Mouse (Mus musculus) forebrain, embryonic 15.5 days (tissue): Measurements from ENCODE around the gene Olfr18. TPM values are rescaled to one million over a fixed set of nuclear protein-coding genes. Genes with fewer than 3 reads are reported as not detected.
A peak's percentile ranks its signal among the peaks of the same experiment; 100 is the strongest.
"Not testable (repeated sequence)": the region's sequence is repeated elsewhere in the genome, so short reads cannot be mapped to it uniquely, and the experiment has no call there.

ENCODE experiments used
- ATAC-seq: fragments of 200-750 bp; cut with Nextera tagmentation; replicated peaks from 2 replicates; pipeline ENCODE4 v1.8.0; 2017; ENCODE audit warnings: mild to moderate bottlenecking, moderate TSS enrichment, moderate library complexity
- H3K27ac ChIP-seq: fragments of 300-500 bp; sonication (generic); replicated peaks from 2 replicates; pipeline ENCODE4 v1.5.1; 2015; ENCODE audit warnings: mild to moderate bottlenecking, inconsistent platforms
- H3K27me3 ChIP-seq: fragments of 300-500 bp; sonication (generic); 2 replicates; pipeline ENCODE4 v1.6.1; 2015; ENCODE audit warnings: inconsistent platforms
- H3K36me3 ChIP-seq: fragments of 300-500 bp; sonication (generic); 2 replicates; pipeline ENCODE4 v1.6.1; 2015; ENCODE audit warnings: mild to moderate bottlenecking, inconsistent platforms
- H3K4me1 ChIP-seq: fragments of 300-500 bp; sonication (generic); 2 replicates; pipeline ENCODE4 v1.6.1; 2015; ENCODE audit warnings: inconsistent platforms
- H3K4me2 ChIP-seq: fragments of 300-500 bp; sonication (generic); replicated peaks from 2 replicates; pipeline ENCODE4 v1.6.1; 2015; ENCODE audit warnings: mild to moderate bottlenecking, inconsistent platforms
- H3K4me3 ChIP-seq: fragments of 300-500 bp; sonication (generic); 2 replicates; pipeline ENCODE4 v1.5.1; 2015; ENCODE audit warnings: mild to moderate bottlenecking, inconsistent platforms
- H3K9ac ChIP-seq: fragments of 300-500 bp; sonication (generic); replicated peaks from 2 replicates; pipeline ENCODE4 v1.6.1; 2015; ENCODE audit warnings: mild to moderate bottlenecking, inconsistent platforms
- H3K9me3 ChIP-seq: fragments of 300-500 bp; sonication (generic); 2 replicates; pipeline ENCODE4 v1.6.1; 2016; ENCODE audit warnings: inconsistent platforms
- WGBS: fragments of 180-500 bp; shearing (Covaris S2); methylation state at CpG from one replicate; pipeline ENCODE4 v1.1.7; 2015; ENCODE audit warnings: mixed read lengths; 5-methylcytosine and 5-hydroxymethylcytosine counted together
- polyA plus RNA-seq: library from polyadenylated mRNA; unstranded; fragments of >200 nt; fragmentation: Nextera tagmentation; extraction: Ambion mirVana; gene quantifications from 2 replicates; pipeline ENCODE4 v1.2.1, GENCODE M21; 2015

The Olfr18 gene
- polyA plus RNA-seq, result 0.10 TPM in 1 of 2 replicates, not detected in the other

DNA sequence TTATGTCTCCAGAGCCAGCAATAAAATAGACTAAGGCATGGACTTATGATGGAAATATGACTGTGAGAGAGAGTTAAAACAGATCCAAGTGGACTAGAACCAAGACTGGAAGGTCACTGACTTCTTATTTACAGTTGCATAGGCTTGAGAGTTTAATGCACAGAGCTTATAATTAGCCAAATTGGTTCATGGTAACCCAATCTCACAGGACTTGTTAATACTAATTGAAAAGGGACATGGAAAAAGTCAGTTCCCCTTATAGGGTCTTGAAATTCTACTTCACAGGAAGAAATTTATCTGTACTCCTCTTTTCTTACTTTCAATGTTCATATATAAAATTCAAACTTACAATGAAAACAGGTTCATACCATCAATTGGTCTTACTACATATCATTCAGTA, at the start of gene Olfr18:
Olfr18 (minus strand) TSS at position 101 of the 400 bp plus-strand sequence.
- no peak for ATAC-seq
- no peaks in the 10 kb centered on the region for H3K27me3 ChIP-seq

DNA sequence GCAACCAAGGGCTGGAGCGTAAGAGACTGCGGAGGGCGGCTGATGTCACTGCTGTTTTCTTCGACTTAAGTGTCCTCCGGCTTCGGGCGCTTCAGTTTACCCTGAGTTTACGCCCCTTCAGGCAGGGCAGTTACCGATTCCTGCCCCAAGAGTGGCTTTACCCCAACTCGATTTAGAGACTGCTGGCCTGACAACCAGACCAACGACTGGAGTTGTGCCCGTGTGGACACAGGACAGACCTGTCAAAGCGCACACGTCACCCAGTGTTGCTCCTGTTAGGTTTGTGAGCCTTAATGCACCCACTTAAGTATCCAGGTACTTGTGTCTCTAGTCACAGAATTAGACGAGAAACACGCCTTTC, 49.4 kb upstream of the Olfr18 start:
- Histone ChIP-seq H3K4me2 (peak overlapping the region; percentile 71), H3K36me3 (no peaks in the 10 kb centered on the region), H3K27ac (peak overlapping the region; percentile 80), H3K9ac (peak overlapping the region; percentile 76), H3K4me1 (peaks cover 19% of the 10 kb centered on the region), H3K9me3 (no peaks in the 10 kb centered on the region), H3K27me3 (no peaks in the 10 kb centered on the region), H3K4me3 (peak overlapping the region; percentile 81)
- 19% methylated on average over 16 of the region's 16 CpGs for WGBS
- ATAC-seq, result peak; percentile 73

More for the DNA sequence above, at the start of gene Olfr18:
- Histone ChIP-seq H3K4me1 (no peaks in the 10 kb centered on the region), H3K27ac (no peak within 1 kb of the TSS), H3K4me2 (no peak within 1 kb of the TSS), H3K9ac (no peak within 1 kb of the TSS), H3K4me3 (no peak within 1 kb of the TSS), H3K36me3 (no peaks in the 10 kb centered on the region), H3K9me3 (no peaks in the 10 kb centered on the region)

DNA sequence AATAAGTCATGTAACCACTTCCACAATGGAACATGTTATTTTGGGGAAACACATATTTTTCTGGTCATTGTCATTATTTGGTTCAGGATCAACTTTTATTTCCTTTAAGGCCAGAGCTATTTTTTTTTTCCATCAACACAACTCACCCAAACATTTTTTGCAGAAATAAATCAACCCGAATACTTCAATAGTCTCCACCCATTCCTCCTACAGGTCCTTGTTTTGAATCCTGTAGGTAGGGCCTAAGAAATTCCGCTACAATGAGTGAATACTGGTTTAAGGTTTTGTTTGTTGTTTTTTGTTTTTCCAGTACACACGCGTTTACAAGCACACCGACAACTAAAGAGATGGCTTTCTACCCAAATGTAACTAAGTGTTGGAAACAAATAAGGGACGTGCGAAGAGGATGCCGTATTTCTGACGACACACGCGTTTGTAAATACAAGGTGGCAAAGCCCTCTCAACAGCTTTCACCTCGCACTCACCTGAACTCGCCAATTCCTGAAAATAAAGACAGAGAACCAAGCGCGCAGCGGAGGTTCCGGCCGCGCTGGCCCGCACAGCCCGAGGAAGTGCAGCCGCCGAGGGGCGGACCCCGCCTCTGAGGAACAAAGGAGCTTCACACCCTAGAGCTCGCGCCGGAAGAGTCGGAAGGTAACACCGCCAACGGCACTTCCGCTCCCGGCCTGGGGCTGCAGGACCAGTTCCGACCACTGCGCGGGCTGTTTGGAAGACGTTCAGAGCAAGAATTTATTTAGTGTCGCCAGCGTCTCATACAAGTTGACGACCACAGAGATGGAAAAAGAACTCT, 48.8 kb upstream of the Olfr18 start, which contains the start of gene Zfp560:
Zfp560 (minus strand) TSS at position 646 of the 811 bp plus-strand sequence.
- 2% methylated on average over 40 of the region's 40 CpGs for WGBS
- Histone ChIP-seq H3K9me3 (no peaks in the 10 kb centered on the region), H3K27me3 (no peaks in the 10 kb centered on the region), H3K9ac (peak within 1 kb of the TSS; percentile 76), H3K4me1 (peaks cover 19% of the 10 kb centered on the region), H3K27ac (peak within 1 kb of the TSS; percentile 80), H3K36me3 (no peaks in the 10 kb centered on the region), H3K4me2 (peak within 1 kb of the TSS; percentile 71), H3K4me3 (peak within 1 kb of the TSS; percentile 81)
- peak; percentile 99 for ATAC-seq

DNA sequence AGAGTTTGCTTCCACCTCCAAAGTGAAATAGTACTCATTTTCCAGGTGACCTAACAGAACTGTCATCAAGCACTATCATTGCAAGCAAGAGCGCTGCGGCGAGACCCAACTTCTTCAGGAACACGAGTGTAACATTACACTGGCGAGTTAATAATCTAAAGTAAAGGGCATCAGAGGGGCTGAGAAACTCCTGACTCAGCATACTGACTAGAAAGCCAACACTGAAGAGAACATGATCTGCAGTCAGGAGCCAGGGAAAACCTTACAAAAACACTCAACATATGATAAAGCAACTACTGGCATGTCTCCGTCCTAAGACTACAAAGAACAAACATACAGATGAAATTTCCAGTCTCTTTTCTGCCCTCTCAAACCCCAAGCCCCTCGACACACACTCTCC, 47.8 kb upstream of the Olfr18 start:
- H3K4me2 ChIP-seq, result peak overlapping the region; percentile 71
- H3K4me3 ChIP-seq, result peak overlapping the region; percentile 81
- no peak overlapping the region for H3K27ac ChIP-seq
- ATAC-seq, result no peak
- H3K27me3 ChIP-seq, result no peaks in the 10 kb centered on the region
- H3K4me1 ChIP-seq, result peaks cover 19% of the 10 kb centered on the region
- H3K9me3 ChIP-seq, result no peaks in the 10 kb centered on the region
- 0 out of 2 replicates have a peak overlapping the region, but pooled peaks have one; percentile 11 for H3K9ac ChIP-seq
- WGBS, result 96% methylated on average over 7 of the region's 7 CpGs
- no peaks in the 10 kb centered on the region for H3K36me3 ChIP-seq

DNA sequence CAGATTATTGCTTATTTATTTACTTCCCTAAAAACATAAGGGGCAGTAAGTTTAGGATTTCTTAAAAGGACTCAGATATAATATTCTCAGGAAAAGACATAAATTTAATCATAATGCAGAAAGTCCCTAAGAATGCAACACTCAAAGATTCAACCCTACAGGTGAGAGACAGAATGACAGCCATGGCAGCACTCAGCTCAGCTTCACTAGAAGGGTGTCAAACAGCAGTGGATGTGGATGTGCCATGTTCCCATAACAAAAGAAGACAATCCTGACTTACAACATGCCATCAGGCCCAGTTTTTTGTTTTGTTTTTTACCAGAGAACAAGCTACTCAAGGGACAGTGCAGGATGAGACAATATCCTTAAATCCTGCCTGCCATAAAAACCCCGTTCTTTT, 38.8 kb upstream of the Olfr18 start:
- Histone ChIP-seq H3K9me3 (no peaks in the 10 kb centered on the region), H3K4me2 (no peak overlapping the region), H3K27ac (no peak overlapping the region), H3K27me3 (no peaks in the 10 kb centered on the region), H3K36me3 (peaks cover 8% of the 10 kb centered on the region), H3K4me1 (no peaks in the 10 kb centered on the region), H3K4me3 (no peak overlapping the region), H3K9ac (no peak overlapping the region)
- WGBS, result 92% methylated on average over 1 of the region's 1 CpGs
- ATAC-seq, result no peak

DNA sequence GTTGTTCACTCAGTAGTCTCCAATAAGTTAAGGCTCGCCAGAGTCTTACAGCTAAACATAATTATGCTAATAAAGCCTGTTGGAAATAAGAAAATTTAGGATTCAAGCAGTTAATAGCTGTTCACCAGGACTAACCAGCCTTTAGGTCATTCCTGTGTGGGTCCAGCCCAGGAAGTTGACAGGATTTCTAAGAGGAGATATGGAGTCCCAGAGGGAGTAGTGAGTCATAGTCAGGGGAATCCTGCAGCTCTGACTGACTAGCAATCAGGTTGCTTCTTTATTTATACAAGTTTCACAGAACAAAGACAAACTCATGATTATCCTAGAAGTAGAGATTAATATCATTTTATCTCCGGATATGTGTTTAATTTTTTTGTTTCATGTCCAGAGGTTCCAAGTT, 31.4 kb upstream of the Olfr18 start:
- no peaks in the 10 kb centered on the region for H3K27me3 ChIP-seq
- 97% methylated on average over 2 of the region's 2 CpGs for WGBS
- H3K9ac ChIP-seq, result no peak overlapping the region
- no peaks in the 10 kb centered on the region for H3K4me1 ChIP-seq
- no peak overlapping the region for H3K27ac ChIP-seq
- H3K4me3 ChIP-seq, result no peak overlapping the region
- H3K36me3 ChIP-seq, result peaks cover 13% of the 10 kb centered on the region
- no peak overlapping the region for H3K4me2 ChIP-seq
- no peak for ATAC-seq
- H3K9me3 ChIP-seq, result peaks cover 12% of the 10 kb centered on the region; the same call in 1 of the 2 replicates

DNA sequence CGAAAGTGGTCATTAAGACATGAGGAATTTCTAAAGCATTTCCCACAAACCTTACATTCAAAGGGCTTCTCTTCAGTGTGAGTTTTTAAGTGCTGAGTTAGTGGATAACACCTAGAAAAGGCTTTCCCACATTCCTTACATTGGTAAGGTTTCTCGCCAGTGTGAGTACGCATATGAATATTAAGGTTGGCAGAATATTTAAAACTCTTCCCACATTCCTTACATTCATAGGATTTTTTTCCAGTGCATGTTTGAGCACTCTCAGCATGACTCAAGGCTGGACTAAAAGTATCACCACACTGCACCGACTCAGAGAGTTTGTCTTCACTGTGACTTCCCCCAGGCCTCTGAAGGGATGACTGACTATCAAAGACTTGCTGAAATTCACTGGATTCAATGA, 12.6 kb upstream of the Olfr18 start:
- no peaks in the 10 kb centered on the region for H3K27me3 ChIP-seq
- H3K4me1 ChIP-seq, result no peaks in the 10 kb centered on the region
- ATAC-seq, result no peak
- 90% methylated on average over 4 of the region's 4 CpGs for WGBS
- H3K36me3 ChIP-seq, result peaks cover 54% of the 10 kb centered on the region
- H3K4me2 ChIP-seq, result no peak overlapping the region
- peaks cover 8% of the 10 kb centered on the region; the same call in 1 of the 2 replicates for H3K9me3 ChIP-seq
- H3K4me3 ChIP-seq, result no peak overlapping the region
- no peak overlapping the region for H3K27ac ChIP-seq
- H3K9ac ChIP-seq, result no peak overlapping the region

DNA sequence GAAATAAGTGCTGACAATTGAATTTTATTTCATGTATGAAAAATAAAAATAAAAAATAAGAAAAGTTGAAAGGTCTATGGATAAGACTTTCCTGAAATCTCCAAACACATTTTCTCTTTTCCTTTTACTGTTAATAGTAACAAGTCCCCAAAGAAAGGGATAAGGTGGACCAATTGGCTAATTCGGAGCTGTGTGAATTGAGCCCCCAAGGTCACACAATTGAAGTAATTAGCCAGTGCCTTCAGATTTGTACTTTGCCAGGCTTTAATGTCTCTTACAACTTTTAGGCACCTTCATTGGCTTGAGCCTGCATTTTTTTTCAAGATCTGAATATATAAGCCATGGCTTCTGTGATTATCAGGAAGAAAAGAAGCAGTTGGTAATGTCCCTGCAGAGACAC, 37.7 kb downstream of the Olfr18 start, which contains the start of gene Olfr873:
Olfr873 (plus strand) TSS at position 301 of the 400 bp plus-strand sequence.
- Histone ChIP-seq H3K27me3 (no peaks in the 10 kb centered on the region), H3K4me1 (no peaks in the 10 kb centered on the region), H3K9me3 (no peaks in the 10 kb centered on the region), H3K4me2 (no peak within 1 kb of the TSS), H3K4me3 (no peak within 1 kb of the TSS), H3K36me3 (no peaks in the 10 kb centered on the region), H3K27ac (no peak within 1 kb of the TSS), H3K9ac (no peak within 1 kb of the TSS)
- no peak for ATAC-seq
- WGBS, result 78% methylated on average over 1 of the region's 1 CpGs

DNA sequence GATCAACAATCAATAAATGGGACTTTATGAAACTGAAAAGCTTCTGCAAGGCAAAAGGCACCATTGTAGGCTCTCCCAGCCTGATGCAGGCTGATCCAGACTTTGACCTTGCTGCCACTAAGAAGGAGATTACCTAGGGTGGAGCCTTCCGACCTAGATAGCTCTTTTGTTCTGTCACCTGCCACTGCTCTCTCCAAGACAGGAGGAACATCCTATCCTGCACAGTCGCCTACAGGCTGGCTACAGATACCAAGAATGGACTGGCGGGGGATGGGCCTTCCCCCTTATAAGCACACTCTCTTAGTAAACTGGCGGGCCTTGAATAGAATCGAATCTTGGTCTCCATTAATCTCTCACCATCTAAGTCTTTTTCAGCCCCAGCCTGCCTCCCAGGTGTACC, 40.3 kb downstream of the Olfr18 start:
- not testable (repeated sequence) for H3K4me1 ChIP-seq, H3K36me3 ChIP-seq, H3K4me3 ChIP-seq, H3K27me3 ChIP-seq, H3K9ac ChIP-seq, H3K9me3 ChIP-seq, ATAC-seq, H3K4me2 ChIP-seq, H3K27ac ChIP-seq
- WGBS, result 86% methylated on average over 5 of the region's 5 CpGs

DNA sequence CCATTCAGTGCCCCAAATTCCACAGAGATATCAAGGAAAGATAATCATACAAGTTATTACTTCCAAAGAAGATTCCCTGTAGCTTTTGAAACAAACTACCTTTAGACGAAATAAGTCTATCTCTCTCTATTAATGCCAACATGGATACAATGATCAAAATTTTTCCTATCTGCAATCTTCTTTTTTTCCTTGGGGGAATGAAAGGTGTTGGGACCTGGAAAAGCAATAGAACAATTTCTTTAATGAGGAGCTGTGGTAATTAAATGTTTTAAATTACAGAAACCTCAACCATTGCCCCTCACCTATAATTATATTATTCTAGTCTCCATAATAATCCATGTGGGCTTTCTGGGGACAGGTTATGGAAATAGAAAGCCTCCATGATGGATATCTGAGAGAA, 53.8 kb downstream of the Olfr18 start, which contains the start of gene Olfr39:
Olfr39 (plus strand) TSS at position 301 of the 400 bp plus-strand sequence.
- Histone ChIP-seq H3K9me3 (no peaks in the 10 kb centered on the region), H3K4me3 (no peak within 1 kb of the TSS), H3K9ac (no peak within 1 kb of the TSS), H3K27me3 (no peaks in the 10 kb centered on the region), H3K4me2 (no peak within 1 kb of the TSS), H3K36me3 (no peaks in the 10 kb centered on the region), H3K27ac (no peak within 1 kb of the TSS), H3K4me1 (no peaks in the 10 kb centered on the region)
- ATAC-seq, result no peak
- WGBS, result 85% methylated on average over 1 of the region's 1 CpGs
